Mouse (Mus musculus) MEL (cell line): ENCODE measurements around the gene Ctnnbip1. TPM values are rescaled to one million over a fixed set of nuclear protein-coding genes. Genes with fewer than 3 reads are reported as not detected.

Source experiments
- DNase-seq: peaks from one replicate; pipeline ENCODE4 v3.0.0; 2011; ENCODE audit warnings: low read depth, low spot score
- H3K27ac ChIP-seq: 2 replicates; pipeline ENCODE4 v1.5.1; 2012; ENCODE audit warnings: low read depth, mild to moderate bottlenecking, control low read depth, low read length, moderate library complexity; ENCODE audit not compliant: control insufficient read depth
- H3K27me3 ChIP-seq, 2 experiments: fragments of 150-350 bp in 1 of 2; sonication (generic) in 1 of 2; 2 replicates each; pipeline ENCODE4 v1.6.1; 2012; ENCODE audit warnings: low read length in 2 of 2, mild to moderate bottlenecking in 2 of 2, improper control_type of control experiment in 1 of 2, moderate library complexity in 1 of 2; ENCODE audit not compliant: insufficient read depth in 2 of 2, control insufficient read depth in 1 of 2
- H3K36me3 ChIP-seq, 2 experiments: 2 replicates each; pipeline ENCODE4 v1.6.1; 2012 to 2014; ENCODE audit warnings: low read length in 2 of 2, improper control_type of control experiment in 1 of 2, inconsistent platforms in 1 of 2, mild to moderate bottlenecking in 1 of 2; ENCODE audit not compliant: insufficient read depth in 2 of 2, control insufficient read depth in 1 of 2
- H3K4me1 ChIP-seq, 2 experiments: fragments of 150-350 bp in 1 of 2; sonication (generic) in 1 of 2; 2 replicates each; pipeline ENCODE4 v1.6.1; 2012; ENCODE audit warnings: low read length in 2 of 2, improper control_type of control experiment in 1 of 2, mild to moderate bottlenecking in 1 of 2; ENCODE audit not compliant: insufficient read depth in 2 of 2, control insufficient read depth in 1 of 2
- H3K4me3 ChIP-seq, 2 experiments: fragments of 150-350 bp in 1 of 2; sonication (generic) in 1 of 2; 2 replicates each; pipeline ENCODE4 v1.5.1; 2012; ENCODE audit warnings: low read depth in 2 of 2, low read length in 2 of 2, mild to moderate bottlenecking in 2 of 2, moderate library complexity in 2 of 2, control low read depth in 1 of 2, improper control_type of control experiment in 1 of 2; ENCODE audit not compliant: control insufficient read depth in 1 of 2, insufficient read depth in 1 of 2
- H3K79me2 ChIP-seq: 2 replicates; pipeline ENCODE4 v1.6.1; 2012; ENCODE audit warnings: mild to moderate bottlenecking, low read length, moderate library complexity; ENCODE audit not compliant: control insufficient read depth, poor library complexity, insufficient read depth
- H3K9ac ChIP-seq: 2 replicates; pipeline ENCODE4 v1.6.1; 2012; ENCODE audit warnings: low read depth, mild to moderate bottlenecking, control low read depth, low read length, moderate library complexity; ENCODE audit not compliant: control insufficient read depth, poor library complexity, severe bottlenecking
- H3K9me3 ChIP-seq: fragments of 150-350 bp; sonication (generic); replicated peaks from 2 replicates; pipeline ENCODE4 v1.6.1; 2012; ENCODE audit warnings: mild to moderate bottlenecking, low read length, improper control_type of control experiment, moderate library complexity; ENCODE audit not compliant: insufficient read depth
- CHD2 ChIP-seq: IDR thresholded peaks from 2 replicates; pipeline ENCODE4 v1.6.1; 2011; ENCODE audit warnings: low read length, improper control_type of control experiment
- CTCF ChIP-seq, 3 experiments: IDR thresholded peaks in 2 of 3; conservative IDR thresholded peaks in 1 of 3; 2 replicates each; pipeline ENCODE4 v1.5.1; 2011 to 2012; ENCODE audit warnings: low read length in 3 of 3, low read depth in 2 of 3, mild to moderate bottlenecking in 2 of 3, improper control_type of control experiment in 1 of 3, inconsistent platforms in 1 of 3, mixed read lengths in 1 of 3, moderate library complexity in 1 of 3; ENCODE audit not compliant: control insufficient read depth in 1 of 3, insufficient read depth in 1 of 3, poor library complexity in 1 of 3, severe bottlenecking in 1 of 3
- E2F4 ChIP-seq: IDR thresholded peaks from 2 replicates; pipeline ENCODE4 v1.6.1; 2011; ENCODE audit warnings: low read depth, low read length, improper control_type of control experiment, borderline replicate concordance
- ETS1 ChIP-seq: IDR thresholded peaks from 2 replicates; pipeline ENCODE4 v1.6.1; 2012; ENCODE audit warnings: low read depth, mild to moderate bottlenecking, inconsistent platforms, low read length, improper control_type of control experiment, moderate library complexity
- JUND ChIP-seq: IDR thresholded peaks from 2 replicates; pipeline ENCODE4 v1.6.1; 2011; ENCODE audit warnings: low read depth, mild to moderate bottlenecking, improper control_type of control experiment, low read length
- KAT2A ChIP-seq: conservative IDR thresholded peaks from 2 replicates; pipeline ENCODE4 v1.6.1; 2012; ENCODE audit warnings: low read depth, low read length, improper control_type of control experiment, inconsistent platforms
- MAZ ChIP-seq: IDR thresholded peaks from 2 replicates; pipeline ENCODE4 v1.6.1; 2012; ENCODE audit warnings: low read depth, mild to moderate bottlenecking, inconsistent platforms, low read length, improper control_type of control experiment
- MEF2A ChIP-seq: IDR thresholded peaks from 2 replicates; pipeline ENCODE4 v1.6.1; 2014; ENCODE audit warnings: low read depth, mild to moderate bottlenecking, inconsistent platforms, low read length, improper control_type of control experiment; ENCODE audit not compliant: poor library complexity, insufficient replicate concordance, severe bottlenecking; ENCODE audit errors: extremely low read depth
- MXI1 ChIP-seq: IDR thresholded peaks from 2 replicates; pipeline ENCODE4 v1.6.1; 2011; ENCODE audit warnings: mild to moderate bottlenecking, low read depth, low read length, improper control_type of control experiment
- MYB ChIP-seq: IDR thresholded peaks from 2 replicates; pipeline ENCODE4 v1.6.1; 2011; ENCODE audit warnings: mild to moderate bottlenecking, low read depth, low read length, improper control_type of control experiment
- MYC ChIP-seq: IDR thresholded peaks from 2 replicates; pipeline ENCODE4 v1.6.1; 2011; ENCODE audit warnings: low read depth, mild to moderate bottlenecking, low read length, improper control_type of control experiment, moderate library complexity
- NELFE ChIP-seq: IDR thresholded peaks from 2 replicates; pipeline ENCODE4 v1.6.1; 2011; ENCODE audit warnings: low read depth, low read length, improper control_type of control experiment
- NRF1 ChIP-seq: IDR thresholded peaks from 2 replicates; pipeline ENCODE4 v1.6.1; 2014; ENCODE audit warnings: low read depth, mild to moderate bottlenecking, inconsistent platforms, low read length, improper control_type of control experiment, moderate library complexity; ENCODE audit not compliant: poor library complexity, insufficient read depth, severe bottlenecking
- POLR2A ChIP-seq, 2 experiments: IDR thresholded peaks; 2 replicates each; pipeline ENCODE4 v1.6.1; 2011 to 2012; ENCODE audit warnings: low read length in 2 of 2, mild to moderate bottlenecking in 2 of 2, control low read depth in 1 of 2, improper control_type of control experiment in 1 of 2, low read depth in 1 of 2, moderate library complexity in 1 of 2; ENCODE audit not compliant: control insufficient read depth in 1 of 2, insufficient read depth in 1 of 2, poor library complexity in 1 of 2
- RCOR1 ChIP-seq: IDR thresholded peaks from 2 replicates; pipeline ENCODE4 v1.6.1; 2012; ENCODE audit warnings: low read depth, mild to moderate bottlenecking, inconsistent platforms, low read length, improper control_type of control experiment
- SMC3 ChIP-seq: IDR thresholded peaks from 2 replicates; pipeline ENCODE4 v1.6.1; 2011; ENCODE audit warnings: low read depth, low read length, improper control_type of control experiment
- TBP ChIP-seq: IDR thresholded peaks from 2 replicates; pipeline ENCODE4 v1.8.0; 2011; ENCODE audit warnings: low read depth, low read length, improper control_type of control experiment
- UBTF ChIP-seq: IDR thresholded peaks from 2 replicates; pipeline ENCODE4 v1.6.1; 2012; ENCODE audit warnings: low read depth, mild to moderate bottlenecking, inconsistent platforms, low read length, improper control_type of control experiment, moderate library complexity, borderline replicate concordance; ENCODE audit not compliant: insufficient read depth
- USF2 ChIP-seq, 2 experiments: IDR thresholded peaks; 2 replicates each; pipeline ENCODE4 v1.6.1; 2011 to 2012; ENCODE audit warnings: improper control_type of control experiment in 2 of 2, low read length in 2 of 2, borderline replicate concordance in 1 of 2, inconsistent platforms in 1 of 2, low read depth in 1 of 2, mild to moderate bottlenecking in 1 of 2; ENCODE audit not compliant: insufficient read depth in 1 of 2
- ZC3H11A ChIP-seq: IDR thresholded peaks from 2 replicates; pipeline ENCODE4 v1.6.1; 2012; ENCODE audit warnings: low read depth, mild to moderate bottlenecking, inconsistent platforms, low read length, improper control_type of control experiment
- ZKSCAN1 ChIP-seq: IDR thresholded peaks from 2 replicates; pipeline ENCODE4 v1.6.1; 2012; ENCODE audit warnings: low read depth, mild to moderate bottlenecking, inconsistent platforms, low read length, improper control_type of control experiment, moderate library complexity
- polyA plus RNA-seq, 2 experiments: library from polyadenylated mRNA; stranded (reverse) in 1 of 2; unstranded in 1 of 2; fragments of >175 nt in 1 of 2; fragments of >200 nt in 1 of 2; gene quantifications; 2 replicates each; pipeline versions ENCODE4 v1.2.1 to v1.2.4; 2012; ENCODE audit warnings: low replicate concordance in 2 of 2, low read depth in 1 of 2; ENCODE audit not compliant: insufficient read length in 2 of 2, insufficient read depth in 1 of 2, missing spikeins in 1 of 2
- total RNA-seq: library from RNA; depleted of rRNA; stranded (reverse); fragments of 300-350 nt; gene quantifications from 2 replicates; pipeline ENCODE4 v1.2.3, GENCODE M21; 2012

The Ctnnbip1 gene
- total and polyA plus RNA-seq, 3 experiments = 12.7 to 20.2 TPM; not detected in 1

GRCm38 (mm10) chr4:149485053-149485824 lies 32.8 kb upstream of the Ctnnbip1 start, which contains the start of the genes Nmnat1 and Lzic (continued):
- no peak for TF ChIP-seq JUND
- TF ChIP-seq KAT2A = peak; percentile 74; the same call in 1 of the 2 replicates
- TF ChIP-seq MEF2A = no peak

GRCm38 (mm10) chr4:149485825-149486206 lies 32.2 kb upstream of the Ctnnbip1 start:
- peak overlapping the region; percentile 88 for H3K9ac ChIP-seq
- H3K36me3 ChIP-seq = peaks cover 4 to 10% of the 10 kb centered on the region in 2 experiments
- H3K27me3 ChIP-seq = no peaks in the 10 kb centered on the region
- peak overlapping the region; percentile 33 for H3K27ac ChIP-seq
- H3K4me1 ChIP-seq = peaks cover 4% of the 10 kb centered on the region in 2 experiments; a peak in 2 of 4 replicates
- peak; percentile 67 for DNase-seq
- peaks cover 18% of the 10 kb centered on the region for H3K79me2 ChIP-seq
- TF ChIP-seq MXI1 (peak; percentile 5; the same call in 1 of the 2 replicates), TBP (no peak), SMC3 (0 out of 2 replicates have a peak, but pooled peaks have one; percentile 8), CTCF (IDR thresholded peaks at IDR 0.05 in 2 of 3, conservative IDR thresholded peaks at IDR 0.05 in 1 of 3; ENCODE audit: control insufficient read depth in 1 of 3, insufficient read depth in 1 of 3, low read depth in 2 of 3, low read length in 3 of 3, poor library complexity in 1 of 3, severe bottlenecking in 1 of 3) (peak in 1 of 3 experiments; percentile 43; a peak in 3 of 6 replicates), KAT2A (no peak)
- TF ChIP-seq, all 39 proteins: peak for 3
- Histone ChIP-seq H3K4me3 (peak overlapping the region; percentile 91 to 94), H3K9me3 (no peaks in the 10 kb centered on the region)

GRCm38 (mm10) chr4:149487729-149488128 lies 30.3 kb upstream of the Ctnnbip1 start:
- no peak overlapping the region for H3K9ac ChIP-seq
- TF ChIP-seq MXI1 (no peak), MYC (no peak), E2F4 (no peak), UBTF (no peak), ZKSCAN1 (no peak), NELFE (no peak), CHD2 (no peak), USF2 (IDR thresholded peaks at IDR 0.05; ENCODE audit: borderline replicate concordance in 1 of 2, insufficient read depth in 1 of 2, low read depth in 1 of 2, low read length in 2 of 2) (no peak), MYB (no peak), ZC3H11A (no peak), RCOR1 (no peak), MAZ (no peak), ETS1 (no peak), NRF1 (no peak), CTCF (IDR thresholded peaks at IDR 0.05 in 2 of 3, conservative IDR thresholded peaks at IDR 0.05 in 1 of 3; ENCODE audit: control insufficient read depth in 1 of 3, insufficient read depth in 1 of 3, low read depth in 2 of 3, low read length in 3 of 3, poor library complexity in 1 of 3, severe bottlenecking in 1 of 3) (no peak), POLR2A (IDR thresholded peaks at IDR 0.05; ENCODE audit: control insufficient read depth in 1 of 2, insufficient read depth in 1 of 2, low read depth in 1 of 2, low read length in 2 of 2, poor library complexity in 1 of 2) (no peak), JUND (no peak)
- TF ChIP-seq, all 39 proteins: peak for 0
- Histone ChIP-seq H3K4me1 (peaks cover 4% of the 10 kb centered on the region in 2 experiments; a peak in 2 of 4 replicates), H3K79me2 (peaks cover 18% of the 10 kb centered on the region), H3K27me3 (no peaks in the 10 kb centered on the region), H3K36me3 (peaks cover 4 to 10% of the 10 kb centered on the region in 2 experiments), H3K9me3 (no peaks in the 10 kb centered on the region), H3K27ac (no peak overlapping the region), H3K4me3 (no peak overlapping the region)
- no peak for DNase-seq
